Mouse (Mus musculus): ENCODE data around the gene Plxnc1.

DNA sequence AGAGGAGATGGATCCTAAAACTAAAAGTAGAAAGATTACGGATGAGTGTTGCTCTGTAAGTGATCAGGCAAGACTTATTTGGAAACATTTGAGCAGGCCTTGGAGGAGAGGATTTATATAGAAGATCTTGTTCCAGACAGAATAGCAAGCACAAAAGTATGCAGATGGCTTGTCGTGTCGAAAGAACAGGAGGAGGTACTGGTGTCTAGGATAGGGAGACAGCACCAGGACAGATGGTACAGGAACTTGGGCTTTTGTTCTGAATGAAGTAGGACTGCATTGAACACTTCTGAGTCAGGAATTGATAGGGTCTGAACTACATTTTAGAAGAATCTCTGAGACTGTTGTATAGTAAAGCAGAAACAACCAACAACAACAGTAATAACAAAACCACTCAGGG lies 167.1 kb downstream of the Plxnc1 start:
- TF ChIP-seq CTCF (IDR thresholded peaks at IDR 0.05; ENCODE audit: low read depth) = no peak
- no peak for TF ChIP-seq EP300 (IDR thresholded peaks at IDR 0.05; ENCODE audit: low read depth)

Measured in liver, embryonic 14.5 days (tissue).